Mouse (Mus musculus) kidney, adult 8-10 months (tissue): ENCODE data around the gene Ptk7.
"Not testable (repeated sequence)": the region's sequence is repeated elsewhere in the genome, so short reads cannot be mapped to it uniquely, and the experiment has no call there.

ENCODE experiments used
- DNase-seq, 2 experiments: peaks; one replicate each; pipeline ENCODE4 v3.0.0; 2022

The Ptk7 gene

GRCm38 (mm10) chr17:46605126-46605525, 24.2 kb downstream of the Ptk7 start:
- DNase-seq = no peak

- no peak for DNase-seq
Measured at GRCm38 (mm10) chr17:46603229-46603628, 26.1 kb downstream of the Ptk7 start.

- peak in 1 of 2 experiments; percentile 23 for DNase-seq
Measured at GRCm38 (mm10) chr17:46602212-46602611, 27.1 kb downstream of the Ptk7 start.

GRCm38 (mm10) chr17:46600569-46600968, 28.7 kb downstream of the Ptk7 start:
- no peak for DNase-seq

- no peak for DNase-seq
Measured at GRCm38 (mm10) chr17:46598963-46599362, 30.3 kb downstream of the Ptk7 start.

GRCm38 (mm10) chr17:46597956-46598355, 31.3 kb downstream of the Ptk7 start:
- DNase-seq = no peak

- no peak for DNase-seq
Measured at GRCm38 (mm10) chr17:46595336-46595735, 34.0 kb downstream of the Ptk7 start.

GRCm38 (mm10) chr17:46594606-46595005, 34.7 kb downstream of the Ptk7 start:
- DNase-seq = no peak

- DNase-seq = no peak
Measured at GRCm38 (mm10) chr17:46593124-46593523, 36.2 kb downstream of the Ptk7 start.

- no peak for DNase-seq
Measured at GRCm38 (mm10) chr17:46591406-46591805, 37.9 kb downstream of the Ptk7 start.

- DNase-seq = no peak
Measured at GRCm38 (mm10) chr17:46590439-46590838, 38.9 kb downstream of the Ptk7 start.

- DNase-seq = peak in 1 of 2 experiments; percentile 21
Measured at GRCm38 (mm10) chr17:46589635-46590314, 39.5 kb downstream of the Ptk7 start.

- DNase-seq = no peak
Measured at GRCm38 (mm10) chr17:46588913-46589312, 40.4 kb downstream of the Ptk7 start.

- no peak for DNase-seq
Measured at GRCm38 (mm10) chr17:46588173-46588572, 41.1 kb downstream of the Ptk7 start.

- no peak for DNase-seq
Measured at GRCm38 (mm10) chr17:46586327-46586726, 43.0 kb downstream of the Ptk7 start.

GRCm38 (mm10) chr17:46578650-46579049, 50.7 kb downstream of the Ptk7 start:
- no peak for DNase-seq

- DNase-seq = peak; percentile 19 to 51
Measured at GRCm38 (mm10) chr17:46576070-46576469, 53.2 kb downstream of the Ptk7 start.

- DNase-seq = no peak
Measured at GRCm38 (mm10) chr17:46574535-46574934, 54.8 kb downstream of the Ptk7 start.

- DNase-seq = no peak
Measured at GRCm38 (mm10) chr17:46571005-46571404, 58.3 kb downstream of the Ptk7 start.

GRCm38 (mm10) chr17:46559146-46559545, 70.2 kb downstream of the Ptk7 start:
- DNase-seq = no peak

- no peak for DNase-seq
Measured at GRCm38 (mm10) chr17:46558151-46558550, 71.2 kb downstream of the Ptk7 start.

- DNase-seq = not testable (repeated sequence)
Measured at GRCm38 (mm10) chr17:46557321-46557720, 72.0 kb downstream of the Ptk7 start.

- no peak for DNase-seq
Measured at GRCm38 (mm10) chr17:46556584-46556945, 72.7 kb downstream of the Ptk7 start.

- DNase-seq = peak; percentile 98
Measured at GRCm38 (mm10) chr17:46555673-46556583, 73.4 kb downstream of the Ptk7 start, which contains the start of gene Srf. Gene Srf, minus strand, starts transcription at chr17:46556175.
